Mouse (Mus musculus) erythroblast, embryonic 14.5 days (primary cell): Measurements from ENCODE around the gene S100a13.

Source experiments
- GATA1 ChIP-seq: IDR thresholded peaks from 2 replicates; pipeline ENCODE4 v1.6.1; 2012; ENCODE audit warnings: low read length, inconsistent platforms, mixed read lengths
- TAL1 ChIP-seq: IDR thresholded peaks from 3 replicates; pipeline ENCODE4 v1.6.1; 2012; ENCODE audit warnings: low read length, inconsistent platforms, mixed read lengths

DNA sequence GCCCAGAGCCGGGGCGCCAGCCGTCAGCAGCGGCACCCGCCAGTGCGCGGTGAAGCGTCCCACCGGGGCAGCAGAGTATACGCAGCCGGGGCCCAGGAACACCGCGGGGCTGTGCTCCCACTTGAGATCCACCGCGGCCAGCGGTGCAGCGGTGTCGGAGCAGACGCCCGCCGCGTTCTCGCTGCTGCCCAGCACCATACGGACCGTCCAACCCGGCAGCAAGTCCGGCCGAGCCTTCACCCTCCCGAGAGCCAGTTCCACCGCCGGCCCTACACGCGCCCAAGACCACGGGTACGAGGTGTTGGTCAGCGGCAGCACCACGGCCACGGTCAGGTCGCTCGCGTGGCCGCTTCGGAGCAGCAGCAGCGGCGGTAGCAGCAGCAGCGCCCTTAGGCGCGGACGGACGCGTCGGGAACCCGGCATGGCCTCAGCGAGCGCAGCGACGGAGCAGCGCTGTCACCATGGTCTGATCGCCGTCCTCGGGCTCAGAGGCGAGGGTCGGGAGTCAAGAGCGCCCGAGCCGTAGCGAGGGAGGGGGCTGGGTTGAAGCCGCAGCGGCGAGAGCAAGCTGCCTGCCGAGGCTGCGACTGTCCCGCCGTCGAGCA, 49.1 kb upstream of the S100a13 start:
- TF ChIP-seq GATA1 (no peak), TAL1 (no peak)
